Mouse (Mus musculus) left cerebral cortex, postnatal 10 days (tissue): Measurements from ENCODE around the gene 9130213A22Rik. TPM values are rescaled to one million over a fixed set of nuclear protein-coding genes. Genes with fewer than 3 reads are reported as not detected.

Experiments used
- DNase-seq, 2 experiments: peaks; one replicate each; pipeline ENCODE4 v3.0.0; 2021 to 2022; ENCODE audit warnings: low spot score in 2 of 2, mixed read lengths in 1 of 2; ENCODE audit errors: extremely low spot score in 1 of 2
- intact Hi-C: fragments of 180-260 bp; cut with DNase I; formaldehyde crosslinking; loops from one replicate; pipeline ENCODE4 v1.15.1; 2025
- total RNA-seq, 2 experiments: library from RNA; stranded (reverse); gene quantifications; 2 replicates each; pipeline ENCODE4 v1.2.3; 2021

Gene 9130213A22Rik
- total RNA-seq, 2 experiments from 2014 or later = 0.51 to 0.64 TPM

GRCm38 (mm10) chr11:69070093-69070492 lies 52.3 kb downstream of the 9130213A22Rik start:
- intact Hi-C loops = no loop called here

More at GRCm38 (mm10) chr11:69070093-69070492, 52.3 kb downstream of the 9130213A22Rik start:
- DNase-seq = no peak

Other genes with a start within 250 kb of the 9130213A22Rik start
- gene Rnf222, start 234.0 kb downstream of the 9130213A22Rik start, total RNA-seq = not detected
- gene Rpl26, start 221.0 kb downstream of the 9130213A22Rik start, total RNA-seq = 100 to 1,000 TPM; 701 to 756 TPM
- 1 to 10 TPM in 1 of 2 experiments, under 1 TPM in 1; 0.73 to 1.2 TPM for gene Odf4, start 195.5 kb downstream of the 9130213A22Rik start, total RNA-seq
- 10 to 100 TPM; 21.1 to 25.3 TPM for gene Arhgef15, start 165.1 kb downstream of the 9130213A22Rik start, total RNA-seq
- gene Slc25a35, start 154.5 kb downstream of the 9130213A22Rik start, total RNA-seq = 1 to 10 TPM; 3.2 to 3.6 TPM
- 10 to 100 TPM; 17.2 to 17.5 TPM for gene Rangrf, start 147.4 kb downstream of the 9130213A22Rik start, total RNA-seq
- 10 to 100 TPM; 24.4 to 28.1 TPM for gene Pfas, start 114.1 kb downstream of the 9130213A22Rik start, total RNA-seq
- 10 to 100 TPM; 48.1 to 49.2 TPM for gene Ctc1, start 106.7 kb downstream of the 9130213A22Rik start, total RNA-seq
- gene Aurkb, start 76.9 kb downstream of the 9130213A22Rik start, total RNA-seq = 1 to 10 TPM; 3.0 to 3.1 TPM
- gene Borcs6, start 62.9 kb downstream of the 9130213A22Rik start, total RNA-seq = 10 to 100 TPM; 21.9 to 25.5 TPM
- 10 to 100 TPM; 12.0 to 12.1 TPM for gene Tmem107, start 51.8 kb downstream of the 9130213A22Rik start, total RNA-seq
- 1,000 to 10,000 TPM; 1,124 to 1,163 TPM for gene Vamp2, start 34.1 kb downstream of the 9130213A22Rik start, total RNA-seq
- gene Per1, start 27.4 kb downstream of the 9130213A22Rik start, total RNA-seq = 10 to 100 TPM; 71.2 to 83.9 TPM
- under 1 TPM; 0.57 to 0.73 TPM for gene Hes7, start 2.2 kb downstream of the 9130213A22Rik start, total RNA-seq
- 1 to 10 TPM; 8.6 to 10.0 TPM for gene Aloxe3, start 3.3 kb upstream of the 9130213A22Rik start, total RNA-seq
- gene Alox12b, start 34.4 kb upstream of the 9130213A22Rik start, total RNA-seq = under 1 TPM; 0.45 to 0.69 TPM
- 1 to 10 TPM; 3.5 to 3.6 TPM for gene Alox8, start 75.3 kb upstream of the 9130213A22Rik start, total RNA-seq
- under 1 TPM; 0.49 to 0.71 TPM for gene Gucy2e, start 114.4 kb upstream of the 9130213A22Rik start, total RNA-seq
- 10 to 100 TPM; 13.2 to 15.0 TPM for gene Cntrob, start 201.2 kb upstream of the 9130213A22Rik start, total RNA-seq
- 10 to 100 TPM; 68.9 to 69.5 TPM for gene Trappc1, start 201.4 kb upstream of the 9130213A22Rik start, total RNA-seq
- 10 to 100 TPM; 12.3 to 17.9 TPM for gene Kcnab3, start 203.7 kb upstream of the 9130213A22Rik start, total RNA-seq
- gene Rnf227, start 217.9 kb upstream of the 9130213A22Rik start, total RNA-seq = 10 to 100 TPM; 74.8 to 82.8 TPM
- 100 to 1,000 TPM; 525 to 527 TPM for gene Chd3, start 246.8 kb upstream of the 9130213A22Rik start, total RNA-seq